Mouse (Mus musculus): ENCODE results near the gene Hrasls. TPM values are rescaled to one million over a fixed set of nuclear protein-coding genes. Genes with fewer than 3 reads are reported as not detected.

Hrasls gene
- 0.87 and 3.0 TPM in 2 replicates for polyA plus RNA-seq (2012; rRNA removed)

GRCm38 (mm10) chr16:29209605-29210411, at the start of gene Hrasls:
TSS of gene Hrasls (plus strand) at chr16:29209695.

Other genes with a start within 250 kb of the Hrasls start
- gene Atp13a5, start 169.0 kb downstream of the Hrasls start, polyA plus RNA-seq (2012; rRNA removed): 2.3 and 2.7 TPM in 2 replicates